ENCODE assay signal across 7 mouse cellular contexts in the genomic region with DNA sequence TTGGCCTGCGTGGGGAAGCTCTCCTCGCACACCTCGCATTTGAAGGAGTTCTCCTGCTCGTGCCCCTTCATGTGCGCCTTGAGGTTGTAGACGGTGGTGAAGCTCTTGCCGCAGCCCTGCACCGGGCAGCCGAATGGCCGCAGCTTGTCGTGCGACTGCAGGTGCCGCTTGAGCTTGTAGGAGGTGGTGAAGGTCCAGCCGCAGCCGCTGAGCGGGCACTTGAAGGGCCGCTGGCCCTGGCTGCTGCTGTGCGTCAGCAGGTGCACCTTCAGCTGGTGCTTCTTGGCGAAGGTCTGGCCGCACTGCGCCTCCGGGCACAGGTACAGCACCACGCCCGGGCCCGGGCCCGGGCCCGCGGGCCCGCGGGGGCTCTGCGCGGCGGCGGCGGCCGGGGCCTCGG.
ATAC-seq lines count a peak whose summit lies in the region.
"Not testable (repeated sequence)": the region's sequence is repeated elsewhere in the genome, so short reads cannot be mapped to it uniquely, and the experiment has no call there.

No protein-coding gene starts in this region.

- not testable (repeated sequence) for H3K36me3 ChIP-seq in hindbrain, embryonic 13.5 days; kidney, embryonic 14.5 days (ENCODE audit: control insufficient read depth, insufficient read depth, low read length); liver, embryonic 16.5 days (ENCODE audit: control insufficient read depth, insufficient read depth); midbrain, embryonic 12.5 days; neural tube, embryonic 14.5 days (ENCODE audit: control insufficient read depth, insufficient read depth, low read length)

- no CpG with 5 or more reads among the region's 37 CpGs for WGBS in hindbrain, embryonic 13.5 days
- WGBS in kidney, embryonic 14.5 days, result no CpG with 5 or more reads among the region's 37 CpGs
- WGBS in liver, embryonic 16.5 days (ENCODE audit: insufficient replicate concordance), result no CpG with 5 or more reads among the region's 37 CpGs
- no CpG with 5 or more reads among the region's 37 CpGs for WGBS in midbrain, embryonic 12.5 days
- WGBS in neural tube, embryonic 14.5 days, result no CpG with 5 or more reads among the region's 37 CpGs

- ATAC-seq in erythroid progenitor cell, adult 5-6 weeks (replicated peaks; ENCODE audit: low FRiP score, poor library complexity, severe bottlenecking), result 0 out of 2 replicates have a peak, but pooled peaks have one; percentile 47
- ATAC-seq in granulocyte monocyte progenitor cell, adult 5-6 weeks (replicated peaks; ENCODE audit: poor library complexity, severe bottlenecking), result peak; percentile 34
- ATAC-seq in hindbrain, embryonic 13.5 days (ENCODE audit: low FRiP score), result peak; percentile 52
- peak; percentile 55 for ATAC-seq in kidney, embryonic 14.5 days (ENCODE audit: low FRiP score, low TSS enrichment)
- ATAC-seq in liver, embryonic 16.5 days (ENCODE audit: low read depth), result peak; percentile 37; the same call in 1 of the 2 replicates
- ATAC-seq in midbrain, embryonic 12.5 days (ENCODE audit: low FRiP score, low read depth), result peak; percentile 50
- ATAC-seq in neural tube, embryonic 14.5 days (ENCODE audit: low read depth), result peak; percentile 50; the same call in 1 of the 2 replicates

- not testable (repeated sequence) for H3K27ac ChIP-seq in hindbrain, embryonic 13.5 days; kidney, embryonic 14.5 days (ENCODE audit: low read depth, low read length); liver, embryonic 16.5 days (ENCODE audit: low read length); midbrain, embryonic 12.5 days (replicated peaks); neural tube, embryonic 14.5 days (ENCODE audit: low read depth, low read length)

- not testable (repeated sequence) for H3K27me3 ChIP-seq in hindbrain, embryonic 13.5 days; kidney, embryonic 14.5 days (ENCODE audit: control insufficient read depth, insufficient read depth, low read length); liver, embryonic 16.5 days (ENCODE audit: control insufficient read depth, insufficient read depth, low read depth, low read length); midbrain, embryonic 12.5 days; neural tube, embryonic 14.5 days (ENCODE audit: control insufficient read depth, insufficient read depth, low read length)

- not testable (repeated sequence) for H3K4me2 ChIP-seq in hindbrain, embryonic 13.5 days; kidney, embryonic 14.5 days (replicated peaks; ENCODE audit: low read depth, low read length); liver, embryonic 16.5 days (ENCODE audit: low read depth, low read length); midbrain, embryonic 12.5 days (replicated peaks); neural tube, embryonic 14.5 days (ENCODE audit: low read depth, low read length)

- H3K9me3 ChIP-seq in hindbrain, embryonic 13.5 days; kidney, embryonic 14.5 days (ENCODE audit: control insufficient read depth, low read length); liver, embryonic 16.5 days (replicated peaks; ENCODE audit: control insufficient read depth, low read length); midbrain, embryonic 12.5 days; neural tube, embryonic 14.5 days (ENCODE audit: control insufficient read depth, low read length): not testable (repeated sequence)

- not testable (repeated sequence) for H3K4me3 ChIP-seq in hindbrain, embryonic 13.5 days; kidney, embryonic 14.5 days (ENCODE audit: low read length); liver, embryonic 16.5 days (ENCODE audit: low read depth, low read length); midbrain, embryonic 12.5 days; neural tube, embryonic 14.5 days (ENCODE audit: low read depth, low read length)

- not testable (repeated sequence) for H3K9ac ChIP-seq in hindbrain, embryonic 13.5 days; kidney, embryonic 14.5 days (ENCODE audit: low read depth, low read length); liver, embryonic 16.5 days (ENCODE audit: low read depth, low read length); midbrain, embryonic 12.5 days (replicated peaks); neural tube, embryonic 14.5 days (replicated peaks; ENCODE audit: low read depth, low read length)

- H3K4me1 ChIP-seq in hindbrain, embryonic 13.5 days (replicated peaks); kidney, embryonic 14.5 days (ENCODE audit: control insufficient read depth, insufficient read depth, low read length); liver, embryonic 16.5 days (ENCODE audit: control insufficient read depth, low read depth, low read length); midbrain, embryonic 12.5 days; neural tube, embryonic 14.5 days (ENCODE audit: control insufficient read depth, insufficient read depth, low read length): not testable (repeated sequence)
